Mouse (Mus musculus): ENCODE data around the gene Rspry1.

- TF ChIP-seq CTCF (conservative IDR thresholded peaks at IDR 0.05; ENCODE audit: low read length) (no peak), NANOG (IDR thresholded peaks at IDR 0.05; ENCODE audit: borderline replicate concordance, low read length) (no peak), POU5F1 (IDR thresholded peaks at IDR 0.05; ENCODE audit: borderline replicate concordance, low read length) (no peak)
Observed at GRCm38 (mm10) chr8:94571896-94572295, 29.8 kb upstream of the Rspry1 start.
